Mouse (Mus musculus) layer of hippocampus, postnatal 14 days (tissue): ENCODE results near the gene Dclk3. TPM values are rescaled to one million over a fixed set of nuclear protein-coding genes. Genes with fewer than 3 reads are reported as not detected.

Source experiments
- total RNA-seq, 2 experiments: library from RNA; stranded (reverse); gene quantifications; 2 replicates each; pipeline ENCODE4 v1.2.3; 2021

The Dclk3 gene
- total RNA-seq, 2 experiments from 2014 or later = 6.7 to 7.9 TPM

Other genes with a start within 250 kb of the Dclk3 start
- 10 to 100 TPM; 19.3 to 21.9 TPM for gene Mlh1, start 167.3 kb upstream of the Dclk3 start, total RNA-seq
- gene Epm2aip1, start 167.2 kb upstream of the Dclk3 start, total RNA-seq = 10 to 100 TPM; 78.4 to 80.7 TPM
- 100 to 1,000 TPM; 112 to 139 TPM for gene Trank1, start 127.3 kb upstream of the Dclk3 start, total RNA-seq